Mouse (Mus musculus) heart, postnatal 0 days (tissue): ENCODE data around the gene Tbc1d10c. TPM values are rescaled to one million over a fixed set of nuclear protein-coding genes. Genes with fewer than 3 reads are reported as not detected.

ENCODE experiments used
- ATAC-seq: fragments of 200-750 bp; cut with Nextera tagmentation; 2 replicates; pipeline ENCODE4 v1.8.0; 2017; ENCODE audit warnings: low read depth, moderate number of reproducible peaks, moderate library complexity; ENCODE audit not compliant: insufficient read depth
- DNase-seq: peaks from one replicate; pipeline ENCODE4 v3.0.0-alpha.2; 2016; ENCODE audit warnings: low spot score
- H3K27ac ChIP-seq: fragments of 300-500 bp; sonication (generic); 2 replicates; pipeline ENCODE4 v1.5.1; 2014; ENCODE audit warnings: low read depth, mild to moderate bottlenecking
- H3K27me3 ChIP-seq: fragments of 300-500 bp; sonication (generic); 2 replicates; pipeline ENCODE4 v1.6.1; 2014; ENCODE audit warnings: low read length, mixed read lengths; ENCODE audit not compliant: control insufficient read depth, insufficient read depth
- H3K36me3 ChIP-seq: fragments of 300-500 bp; sonication (generic); replicated peaks from 2 replicates; pipeline ENCODE4 v1.6.1; 2014; ENCODE audit warnings: low read length, mixed read lengths; ENCODE audit not compliant: control insufficient read depth, insufficient read depth
- H3K4me1 ChIP-seq: fragments of 300-500 bp; sonication (generic); 2 replicates; pipeline ENCODE4 v1.6.1; 2014; ENCODE audit warnings: antibody characterized with exemption; ENCODE audit not compliant: control insufficient read depth, insufficient read depth
- H3K4me2 ChIP-seq: fragments of 300-500 bp; sonication (generic); 2 replicates; pipeline ENCODE4 v1.6.1; 2014; ENCODE audit warnings: low read depth, mild to moderate bottlenecking, low read length, moderate library complexity
- H3K4me3 ChIP-seq: fragments of 300-500 bp; sonication (generic); 2 replicates; pipeline ENCODE4 v1.5.1; 2014; ENCODE audit warnings: low read depth, low read length
- H3K9ac ChIP-seq: fragments of 300-500 bp; sonication (generic); replicated peaks from 2 replicates; pipeline ENCODE4 v1.6.1; 2014; ENCODE audit warnings: low read depth, low read length, mixed read lengths
- H3K9me3 ChIP-seq: fragments of 300-500 bp; sonication (generic); replicated peaks from 2 replicates; pipeline ENCODE4 v1.6.1; 2016; ENCODE audit warnings: low read length; ENCODE audit not compliant: control insufficient read depth
- CTCF ChIP-seq: IDR thresholded peaks from 2 replicates; pipeline ENCODE4 v1.5.1; 2016; ENCODE audit warnings: antibody characterized with exemption, control low read depth, low read depth
- EP300 ChIP-seq: IDR thresholded peaks from 2 replicates; pipeline ENCODE4 v1.6.1; 2016; ENCODE audit warnings: antibody characterized with exemption, low read depth
- WGBS: fragments of 180-500 bp; shearing (Covaris S2); extraction: QIAGEN DNeasy Blood & Tissue Kit; methylation state at CpG from one replicate; pipeline ENCODE4 v1.1.7; 2014; 5-methylcytosine and 5-hydroxymethylcytosine counted together
- polyA plus RNA-seq: library from polyadenylated mRNA; unstranded; fragments of >200 nt; fragmentation: Nextera tagmentation; extraction: Ambion mirVana; gene quantifications from 2 replicates; pipeline ENCODE4 v1.2.1, GENCODE M21; 2015
- total RNA-seq: library from RNA; depleted of rRNA; stranded (reverse); fragments of >200 nt; gene quantifications from 2 replicates; pipeline ENCODE4 v1.2.3, GENCODE M21; 2014; ENCODE audit warnings: low replicate concordance; rRNA removed

Gene Tbc1d10c
- 5.2 TPM in 1 of 2 replicates, not detected in the other for total RNA-seq
- polyA plus RNA-seq = 2.7 and 4.4 TPM in 2 replicates

- H3K36me3 ChIP-seq = peaks cover 28% of the 10 kb centered on the region
- WGBS = 65% methylated on average over 4 of the region's 4 CpGs
- no peaks in the 10 kb centered on the region for H3K9me3 ChIP-seq
- peaks cover 34% of the 10 kb centered on the region for H3K4me1 ChIP-seq
- no peak for ATAC-seq
- H3K4me2 ChIP-seq = peak within 1 kb of the TSS; percentile 86
- peak within 1 kb of the TSS; percentile 91 for H3K4me3 ChIP-seq
- no peaks in the 10 kb centered on the region for H3K27me3 ChIP-seq
- peak within 1 kb of the TSS; percentile 93 for H3K27ac ChIP-seq
- no peak for DNase-seq
- peak within 1 kb of the TSS; percentile 92 for H3K9ac ChIP-seq
- TF ChIP-seq CTCF (no peak), EP300 (no peak)
Measured at GRCm38 (mm10) chr19:4190831-4191334, at the start of gene Tbc1d10c. Tbc1d10c (minus strand) TSS chr19:4191284.

GRCm38 (mm10) chr19:4240247-4240668, 49.2 kb upstream of the Tbc1d10c start:
- no peak for ATAC-seq
- H3K4me3 ChIP-seq = no peak overlapping the region
- H3K4me2 ChIP-seq = no peak overlapping the region
- no peak for TF ChIP-seq CTCF
- TF ChIP-seq EP300 = no peak
- no peaks in the 10 kb centered on the region for H3K9me3 ChIP-seq
- no peaks in the 10 kb centered on the region for H3K36me3 ChIP-seq
- no peak for DNase-seq
- WGBS = 63% methylated on average over 8 of the region's 8 CpGs
- H3K9ac ChIP-seq = no peak overlapping the region
- H3K27me3 ChIP-seq = no peaks in the 10 kb centered on the region
- no peak overlapping the region for H3K27ac ChIP-seq
- no peaks in the 10 kb centered on the region for H3K4me1 ChIP-seq

GRCm38 (mm10) chr19:4234548-4234947, 43.5 kb upstream of the Tbc1d10c start:
- H3K9me3 ChIP-seq = no peaks in the 10 kb centered on the region
- H3K27ac ChIP-seq = no peak overlapping the region
- no peak overlapping the region for H3K4me2 ChIP-seq
- H3K9ac ChIP-seq = no peak overlapping the region
- no peaks in the 10 kb centered on the region for H3K36me3 ChIP-seq
- H3K4me3 ChIP-seq = no peak overlapping the region
- no peak for ATAC-seq
- peaks cover 5% of the 10 kb centered on the region; the same call in 1 of the 2 replicates for H3K4me1 ChIP-seq
- TF ChIP-seq CTCF = no peak
- no peak for TF ChIP-seq EP300
- WGBS = 69% methylated on average over 4 of the region's 4 CpGs
- H3K27me3 ChIP-seq = no peaks in the 10 kb centered on the region
- no peak for DNase-seq

GRCm38 (mm10) chr19:4232651-4233050, 41.6 kb upstream of the Tbc1d10c start:
- Histone ChIP-seq H3K4me3 (no peak overlapping the region), H3K36me3 (no peaks in the 10 kb centered on the region), H3K9me3 (no peaks in the 10 kb centered on the region), H3K27ac (peak overlapping the region; percentile 79), H3K9ac (no peak overlapping the region; the same call in 1 of the 2 replicates), H3K27me3 (no peaks in the 10 kb centered on the region), H3K4me2 (peak overlapping the region; percentile 80; the same call in 1 of the 2 replicates), H3K4me1 (peaks cover 5% of the 10 kb centered on the region; the same call in 1 of the 2 replicates)
- ATAC-seq (no peak), DNase-seq (no peak)
- TF ChIP-seq EP300 (no peak), CTCF (no peak; the same call in 1 of the 2 replicates)
- WGBS = 77% methylated on average over 7 of the region's 7 CpGs

- Histone ChIP-seq H3K27ac (peak overlapping the region; percentile 79), H3K4me3 (peak overlapping the region; percentile 60), H3K27me3 (no peaks in the 10 kb centered on the region), H3K9me3 (no peaks in the 10 kb centered on the region), H3K9ac (peak overlapping the region; percentile 59), H3K4me2 (peak overlapping the region; percentile 80), H3K36me3 (no peaks in the 10 kb centered on the region), H3K4me1 (peaks cover 5% of the 10 kb centered on the region; the same call in 1 of the 2 replicates)
- ATAC-seq = peak; percentile 17
- whole genome bisulfite sequencing = 9% methylated on average over 2 of the region's 2 CpGs
- no peak for TF ChIP-seq EP300
- TF ChIP-seq CTCF = no peak
- DNase-seq = no peak
Measured at GRCm38 (mm10) chr19:4232186-4232572, 41.1 kb upstream of the Tbc1d10c start.
